Mouse (Mus musculus) thymus, postnatal 25 days (tissue): ENCODE measurements around the gene Klf9.
A peak's percentile ranks its signal among the peaks of the same experiment; 100 is the strongest.

Experiments used
- DNase-seq: peaks from one replicate; pipeline ENCODE4 v3.0.0; 2022

Gene Klf9

GRCm38 (mm10) chr19:23140689-23141317, at the start of gene Klf9:
TSS of gene Klf9 (plus strand) at chr19:23141226.
- peak; percentile 75 for DNase-seq

GRCm38 (mm10) chr19:23091586-23091985, 49.4 kb upstream of the Klf9 start:
- no peak for DNase-seq

- no peak for DNase-seq
These were observed 47.5 kb upstream of the Klf9 start for GRCm38 (mm10) chr19:23093548-23093947.

GRCm38 (mm10) chr19:23094906-23095305, 46.1 kb upstream of the Klf9 start:
- no peak for DNase-seq

- no peak for DNase-seq
These were observed 34.2 kb upstream of the Klf9 start for GRCm38 (mm10) chr19:23106859-23107258.

- DNase-seq = no peak
These were observed 33.7 kb upstream of the Klf9 start for GRCm38 (mm10) chr19:23107335-23107734.

- DNase-seq = no peak
These were observed 19.2 kb upstream of the Klf9 start for GRCm38 (mm10) chr19:23121875-23122274.

GRCm38 (mm10) chr19:23124023-23124550, 16.9 kb upstream of the Klf9 start:
- no peak for DNase-seq

- DNase-seq = no peak
These were observed 15.5 kb upstream of the Klf9 start for GRCm38 (mm10) chr19:23125227-23126150.

GRCm38 (mm10) chr19:23129908-23130307, 11.1 kb upstream of the Klf9 start:
- no peak for DNase-seq

GRCm38 (mm10) chr19:23132106-23132635, 8.9 kb upstream of the Klf9 start:
- no peak for DNase-seq

GRCm38 (mm10) chr19:23132720-23133426, 8.2 kb upstream of the Klf9 start:
- DNase-seq = no peak

GRCm38 (mm10) chr19:23133427-23134094, 7.5 kb upstream of the Klf9 start:
- DNase-seq = no peak

GRCm38 (mm10) chr19:23134095-23134440, 7.0 kb upstream of the Klf9 start:
- peak; percentile 4 for DNase-seq

- DNase-seq = peak; percentile 21
These were observed 6.4 kb upstream of the Klf9 start for GRCm38 (mm10) chr19:23134441-23135301.

GRCm38 (mm10) chr19:23135349-23136201, 5.5 kb upstream of the Klf9 start:
- DNase-seq = peak; percentile 39

- no peak for DNase-seq
These were observed 4.7 kb upstream of the Klf9 start for GRCm38 (mm10) chr19:23136202-23136850.

- DNase-seq = no peak
These were observed 3.7 kb upstream of the Klf9 start for GRCm38 (mm10) chr19:23137295-23137694.

GRCm38 (mm10) chr19:23139756-23140470, 1.1 kb upstream of the Klf9 start:
- DNase-seq = no peak
